ENCODE assay signal across 13 mouse cellular contexts in the genomic region with DNA sequence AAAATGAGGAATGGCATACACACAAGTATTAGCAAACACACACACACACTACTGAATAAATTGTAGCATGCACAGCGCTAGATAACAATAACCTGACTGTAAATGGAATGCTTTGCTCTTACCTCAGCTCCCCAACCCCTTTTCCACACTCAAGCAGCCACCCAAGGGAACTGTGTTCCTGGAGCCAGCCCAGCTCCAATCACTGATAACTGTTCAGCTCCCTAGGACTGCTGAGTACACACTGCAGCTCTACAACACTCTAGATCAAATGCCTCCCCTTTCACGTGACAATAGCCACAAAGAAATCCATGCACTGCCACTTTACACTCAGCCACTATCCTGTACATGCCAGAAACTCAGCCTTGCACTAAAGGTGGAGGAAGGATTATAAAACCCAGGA. TPM values are rescaled to one million over a fixed set of nuclear protein-coding genes. Genes with fewer than 3 reads are reported as not detected.
DNase-seq lines count a peak whose midpoint lies in the region; ATAC-seq and TF ChIP-seq lines count a peak whose summit lies in the region.
"Had no signal": no experiment of that assay in that cellular context is flagged by ENCODE, and none has a peak within 500 bp of the region (broad histone marks: within the 10 kb centered on the region; RNA-seq: fewer than 3 reads in every experiment).

No protein-coding gene starts in this region.

- no peaks in the 10 kb centered on the region for H3K9me3 ChIP-seq in midbrain, postnatal 0 days (ENCODE audit: low read length)
- H3K9me3 ChIP-seq in midbrain, embryonic 14.5 days (ENCODE audit: control insufficient read depth, low read length): no peaks in the 10 kb centered on the region
- H3K9me3 ChIP-seq in heart, embryonic 15.5 days (replicated peaks): no peaks in the 10 kb centered on the region
- H3K9me3 ChIP-seq in lung, embryonic 16.5 days (ENCODE audit: control insufficient read depth, low read length): no peaks in the 10 kb centered on the region
- H3K9me3 ChIP-seq in kidney, embryonic 15.5 days (replicated peaks): no peaks in the 10 kb centered on the region
- H3K9me3 ChIP-seq: forebrain, embryonic 12.5 days; liver, embryonic 13.5 days; midbrain, embryonic 12.5 days had no signal

- 75% methylated on average over 2 of the region's 2 CpGs for WGBS in midbrain, postnatal 0 days
- 79% methylated on average over 2 of the region's 2 CpGs for WGBS in midbrain, embryonic 14.5 days
- WGBS in heart, embryonic 15.5 days: 23% methylated on average over 2 of the region's 2 CpGs
- WGBS in lung, embryonic 16.5 days: 44% methylated on average over 2 of the region's 2 CpGs
- WGBS in kidney, embryonic 15.5 days: 78% methylated on average over 2 of the region's 2 CpGs

- TF ChIP-seq CTCF in midbrain, postnatal 0 days (IDR thresholded peaks at IDR 0.05): no peak

- no peak for ATAC-seq in midbrain, postnatal 0 days (ENCODE audit: low FRiP score)
- no peak for ATAC-seq in midbrain, embryonic 14.5 days (ENCODE audit: low FRiP score, low TSS enrichment)
- ATAC-seq in heart, embryonic 15.5 days (replicated peaks; ENCODE audit: insufficient number of reproducible peaks, insufficient read depth, low FRiP score, low read depth): peak; percentile 93
- peak; percentile 92 for ATAC-seq in lung, embryonic 16.5 days (ENCODE audit: low read depth)
- ATAC-seq in kidney, embryonic 15.5 days (replicated peaks; ENCODE audit: low FRiP score): no peak

- H3K9ac ChIP-seq in midbrain, postnatal 0 days (replicated peaks; ENCODE audit: low read length, poor library complexity, severe bottlenecking): no peak overlapping the region
- H3K9ac ChIP-seq in midbrain, embryonic 14.5 days (replicated peaks; ENCODE audit: low read length): no peak overlapping the region
- H3K9ac ChIP-seq in heart, embryonic 15.5 days: no peak overlapping the region
- H3K9ac ChIP-seq in lung, embryonic 16.5 days (ENCODE audit: low read length): no peak overlapping the region
- no peak overlapping the region for H3K9ac ChIP-seq in kidney, embryonic 15.5 days
- H3K9ac ChIP-seq: forebrain, embryonic 12.5 days; liver, embryonic 13.5 days; midbrain, embryonic 12.5 days had no signal

- H3K4me1 ChIP-seq in midbrain, postnatal 0 days (ENCODE audit: insufficient read depth, low read length): no peaks in the 10 kb centered on the region
- peaks cover 10% of the 10 kb centered on the region; the same call in 1 of the 2 replicates for H3K4me1 ChIP-seq in midbrain, embryonic 14.5 days (ENCODE audit: control insufficient read depth, insufficient read depth, low read length)
- H3K4me1 ChIP-seq in heart, embryonic 15.5 days (replicated peaks): peaks cover 65% of the 10 kb centered on the region
- peaks cover 31% of the 10 kb centered on the region for H3K4me1 ChIP-seq in lung, embryonic 16.5 days (replicated peaks; ENCODE audit: control insufficient read depth, insufficient read depth, low read length)
- 0 out of 2 replicates have a peak, but pooled peaks cover 9% of the 10 kb centered on the region for H3K4me1 ChIP-seq in kidney, embryonic 15.5 days

- no peak overlapping the region for H3K4me2 ChIP-seq in midbrain, postnatal 0 days (ENCODE audit: low read depth, low read length, poor library complexity, severe bottlenecking)
- H3K4me2 ChIP-seq in midbrain, embryonic 14.5 days (ENCODE audit: low read length): no peak overlapping the region
- 0 out of 2 replicates have a peak overlapping the region, but pooled peaks have one; percentile 8 for H3K4me2 ChIP-seq in heart, embryonic 15.5 days
- H3K4me2 ChIP-seq in lung, embryonic 16.5 days (ENCODE audit: low read depth, low read length): no peak overlapping the region
- H3K4me2 ChIP-seq in kidney, embryonic 15.5 days: no peak overlapping the region
- H3K4me2 ChIP-seq: forebrain, embryonic 12.5 days; liver, embryonic 13.5 days; midbrain, embryonic 12.5 days had no signal

- DNase-seq in midbrain, postnatal 0 days (ENCODE audit: low spot score): peak; percentile 22
- DNase-seq in midbrain, embryonic 14.5 days: no peak
- DNase-seq in embryo, embryonic 10.5 days (ENCODE audit: low spot score): no peak
- DNase-seq in frontal cortex, postnatal 14 days (ENCODE audit: low spot score in 2 of 2): no peak
- DNase-seq: adrenal gland, postnatal 36 days; cerebellum, adult 2 months; kidney, adult 18-20 months; liver, embryonic 13.5 days had no signal

- H3K27me3 ChIP-seq in midbrain, postnatal 0 days (ENCODE audit: insufficient read depth, low read length): no peaks in the 10 kb centered on the region
- no peaks in the 10 kb centered on the region for H3K27me3 ChIP-seq in midbrain, embryonic 14.5 days (ENCODE audit: control insufficient read depth, insufficient read depth, low read length)
- no peaks in the 10 kb centered on the region for H3K27me3 ChIP-seq in heart, embryonic 15.5 days
- no peaks in the 10 kb centered on the region for H3K27me3 ChIP-seq in lung, embryonic 16.5 days (ENCODE audit: control insufficient read depth, insufficient read depth, low read depth, low read length)
- no peaks in the 10 kb centered on the region for H3K27me3 ChIP-seq in kidney, embryonic 15.5 days
- H3K27me3 ChIP-seq: forebrain, embryonic 12.5 days; liver, embryonic 13.5 days; midbrain, embryonic 12.5 days had no signal

- no peak overlapping the region for H3K27ac ChIP-seq in midbrain, postnatal 0 days (ENCODE audit: low read depth, low read length)
- H3K27ac ChIP-seq in midbrain, embryonic 14.5 days (replicated peaks; ENCODE audit: low read depth, low read length): no peak overlapping the region; the same call in 1 of the 2 replicates
- H3K27ac ChIP-seq in heart, embryonic 15.5 days: peak overlapping the region; percentile 86
- H3K27ac ChIP-seq in lung, embryonic 16.5 days (ENCODE audit: low read length): peak overlapping the region; percentile 54; the same call in 1 of the 2 replicates
- no peak overlapping the region for H3K27ac ChIP-seq in kidney, embryonic 15.5 days
- H3K27ac ChIP-seq: forebrain, embryonic 12.5 days; liver, embryonic 13.5 days; midbrain, embryonic 12.5 days had no signal

- H3K36me3 ChIP-seq in midbrain, postnatal 0 days (ENCODE audit: insufficient read depth, low read length): no peaks in the 10 kb centered on the region
- H3K36me3 ChIP-seq in midbrain, embryonic 14.5 days (ENCODE audit: control insufficient read depth, insufficient read depth, low read length): no peaks in the 10 kb centered on the region
- no peaks in the 10 kb centered on the region for H3K36me3 ChIP-seq in heart, embryonic 15.5 days
- H3K36me3 ChIP-seq in lung, embryonic 16.5 days (ENCODE audit: control insufficient read depth, insufficient read depth, low read length): no peaks in the 10 kb centered on the region
- no peaks in the 10 kb centered on the region for H3K36me3 ChIP-seq in kidney, embryonic 15.5 days
- H3K36me3 ChIP-seq: liver, embryonic 13.5 days; midbrain, embryonic 12.5 days had no signal

- H3K4me3 ChIP-seq in midbrain, postnatal 0 days (ENCODE audit: low read depth, low read length): no peak overlapping the region
- H3K4me3 ChIP-seq in midbrain, embryonic 14.5 days (replicated peaks; ENCODE audit: low read depth, low read length): no peak overlapping the region
- no peak overlapping the region for H3K4me3 ChIP-seq in heart, embryonic 15.5 days
- H3K4me3 ChIP-seq in lung, embryonic 16.5 days (ENCODE audit: low read length): no peak overlapping the region
- H3K4me3 ChIP-seq in kidney, embryonic 15.5 days (replicated peaks): no peak overlapping the region
- H3K4me3 ChIP-seq: forebrain, embryonic 12.5 days; liver, embryonic 13.5 days; midbrain, embryonic 12.5 days had no signal

RNA-seq across cellular contexts. Expression of a gene that starts 36.8 kb away (rescaled TPM):
- 32.9 and 45.7 TPM in 2 replicates for total RNA-seq in midbrain, postnatal 0 days (2014; rRNA removed)
- 20.5 and 22.8 TPM in 2 replicates for polyA plus RNA-seq in midbrain, postnatal 0 days (2015; fragmentation: Nextera tagmentation; extraction: Ambion mirVana)
- polyA plus RNA-seq in midbrain, embryonic 14.5 days (2014; fragmentation: Nextera tagmentation; extraction: Ambion mirVana): 29.0 and 30.3 TPM in 2 replicates
- polyA plus RNA-seq in heart, embryonic 15.5 days (2015; fragmentation: Nextera tagmentation; extraction: Ambion mirVana): 8.5 and 11.4 TPM in 2 replicates
- polyA plus RNA-seq in lung, embryonic 16.5 days (2015; fragmentation: Nextera tagmentation; extraction: Ambion mirVana): 9.9 and 10.3 TPM in 2 replicates
- polyA plus RNA-seq in kidney, embryonic 15.5 days (2015; fragmentation: Nextera tagmentation; extraction: Ambion mirVana): 12.4 and 13.6 TPM in 2 replicates

Comparison
In these comparisons a context has a peak if more than half of its experiments do, and no peak if none do; other contexts are left out.
1. ATAC-seq: peak in heart, embryonic 15.5 days (single experiment) and lung, embryonic 16.5 days (single experiment); none in midbrain, postnatal 0 days (single experiment), midbrain, embryonic 14.5 days (single experiment) and kidney, embryonic 15.5 days (single experiment).
2. H3K27ac ChIP-seq: peak in heart, embryonic 15.5 days (single experiment) and lung, embryonic 16.5 days (single experiment); none in midbrain, postnatal 0 days (single experiment), midbrain, embryonic 14.5 days (single experiment) and kidney, embryonic 15.5 days (single experiment).